Mouse (Mus musculus) small intestine, adult 2 months (tissue): ENCODE measurements around the gene Opalin.

Experiments
- CTCF ChIP-seq: fragments of 200-500 bp; IDR thresholded peaks from 2 replicates; pipeline ENCODE4 v1.5.1; 2012; ENCODE audit warnings: low read depth, mild to moderate bottlenecking, control low read depth, inconsistent platforms, low read length, moderate library complexity, mixed read lengths; ENCODE audit not compliant: insufficient replicate concordance, insufficient read length; ENCODE audit errors: extremely low read depth
- POLR2A ChIP-seq: fragments of 200-500 bp; IDR thresholded peaks from 2 replicates; pipeline ENCODE4 v1.6.1; 2012; ENCODE audit warnings: low read depth, mild to moderate bottlenecking, control low read depth, inconsistent platforms, low read length, moderate library complexity

DNA sequence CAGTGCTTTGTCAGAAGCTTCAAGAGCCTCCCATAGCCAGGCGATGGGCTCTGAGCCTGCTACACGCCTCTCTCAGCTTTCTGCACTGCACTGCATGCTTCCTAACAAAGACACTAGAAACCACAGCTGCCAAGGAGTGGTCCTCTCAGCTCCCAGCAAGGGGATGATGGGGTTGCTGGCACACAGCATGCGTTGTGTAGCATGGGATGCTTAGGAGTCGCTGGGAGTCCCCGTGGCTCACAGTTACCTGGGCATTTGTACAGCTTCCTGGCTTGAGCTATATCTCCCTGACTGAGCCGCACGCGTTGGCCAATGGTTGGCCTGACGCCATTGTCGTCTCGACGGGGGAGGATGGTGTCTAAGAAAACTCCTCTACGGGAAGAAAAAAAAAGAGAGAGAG is 43.0 kb upstream of the Opalin start:
- TF ChIP-seq CTCF (no peak), POLR2A (no peak)
